Mouse (Mus musculus) erythroblast, embryonic 14.5 days (primary cell): ENCODE results near the gene E330021D16Rik.

Experiments
- GATA1 ChIP-seq: IDR thresholded peaks from 2 replicates; pipeline ENCODE4 v1.6.1; 2012; ENCODE audit warnings: low read length, inconsistent platforms, mixed read lengths
- TAL1 ChIP-seq: IDR thresholded peaks from 3 replicates; pipeline ENCODE4 v1.6.1; 2012; ENCODE audit warnings: low read length, inconsistent platforms, mixed read lengths

DNA sequence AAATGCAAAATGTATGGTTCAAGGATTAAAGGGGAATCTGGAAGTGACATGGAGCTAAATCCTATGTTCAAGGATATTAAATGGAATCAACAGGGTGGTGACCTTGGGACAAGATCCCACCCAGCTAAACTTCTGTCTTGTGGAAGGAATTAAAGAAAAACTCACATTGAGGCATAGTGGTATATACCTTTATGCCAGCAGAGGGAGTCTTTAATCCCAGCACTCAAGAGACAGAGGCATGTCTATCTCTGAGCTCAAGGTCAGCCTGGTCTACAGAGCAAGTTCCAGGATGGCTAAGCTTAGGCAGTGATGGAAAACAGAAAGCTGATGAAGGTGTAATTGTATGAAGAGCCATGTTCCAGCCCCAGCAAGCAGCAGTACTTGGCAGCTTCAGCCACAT lies 39.3 kb downstream of the E330021D16Rik start:
- TF ChIP-seq GATA1 (no peak), TAL1 (no peak)
